Mouse (Mus musculus) lung, adult 2 months (tissue): Measurements from ENCODE around the gene Usp16.

Experiments used
- CTCF ChIP-seq: fragments of 200-500 bp; IDR thresholded peaks from 2 replicates; pipeline ENCODE4 v1.5.1; 2011; ENCODE audit warnings: mild to moderate bottlenecking, low read length, control low read depth; ENCODE audit not compliant: insufficient read depth
- POLR2A ChIP-seq: fragments of 200-500 bp; IDR thresholded peaks from 2 replicates; pipeline ENCODE4 v1.6.1; 2011; ENCODE audit warnings: low read depth, mild to moderate bottlenecking, control low read depth, low read length, borderline replicate concordance; ENCODE audit errors: extremely low read depth

GRCm38 (mm10) chr16:87441089-87441488, 13.4 kb upstream of the Usp16 start:
- TF ChIP-seq CTCF (no peak), POLR2A (no peak)
